Mouse (Mus musculus) liver, embryonic 15.5 days (tissue): Measurements from ENCODE around the gene Bach1. TPM values are rescaled to one million over a fixed set of nuclear protein-coding genes. Genes with fewer than 3 reads are reported as not detected.

ENCODE experiments used
- ATAC-seq: fragments of 200-750 bp; cut with Nextera tagmentation; 2 replicates; pipeline ENCODE4 v1.8.0; 2017; ENCODE audit warnings: moderate number of reproducible peaks, mild to moderate bottlenecking, moderate library complexity; ENCODE audit not compliant: insufficient read depth
- H3K27ac ChIP-seq: fragments of 300-500 bp; sonication (generic); replicated peaks from 2 replicates; pipeline ENCODE4 v1.5.1; 2015; ENCODE audit warnings: mild to moderate bottlenecking, inconsistent platforms
- H3K27me3 ChIP-seq: fragments of 300-500 bp; sonication (generic); 2 replicates; pipeline ENCODE4 v1.6.1; 2015; ENCODE audit warnings: mild to moderate bottlenecking, inconsistent platforms
- H3K36me3 ChIP-seq: fragments of 300-500 bp; sonication (generic); replicated peaks from 2 replicates; pipeline ENCODE4 v1.6.1; 2015; ENCODE audit warnings: moderate library complexity, mild to moderate bottlenecking, inconsistent platforms
- H3K4me1 ChIP-seq: fragments of 300-500 bp; sonication (generic); replicated peaks from 2 replicates; pipeline ENCODE4 v1.6.1; 2015; ENCODE audit warnings: inconsistent platforms
- H3K4me2 ChIP-seq: fragments of 300-500 bp; sonication (generic); 2 replicates; pipeline ENCODE4 v1.6.1; 2015; ENCODE audit warnings: moderate library complexity, mild to moderate bottlenecking, inconsistent platforms
- H3K4me3 ChIP-seq: fragments of 300-500 bp; sonication (generic); replicated peaks from 2 replicates; pipeline ENCODE4 v1.5.1; 2015; ENCODE audit warnings: mild to moderate bottlenecking, inconsistent platforms
- H3K9ac ChIP-seq: fragments of 300-500 bp; sonication (generic); 2 replicates; pipeline ENCODE4 v1.6.1; 2015; ENCODE audit warnings: moderate library complexity, mild to moderate bottlenecking, inconsistent platforms
- H3K9me3 ChIP-seq: fragments of 300-500 bp; sonication (generic); replicated peaks from 2 replicates; pipeline ENCODE4 v1.6.1; 2016; ENCODE audit warnings: inconsistent platforms
- WGBS: fragments of 180-500 bp; shearing (Covaris S2); methylation state at CpG from one replicate; pipeline ENCODE4 v1.1.7; 2015; ENCODE audit warnings: mixed read lengths; ENCODE audit not compliant: insufficient replicate concordance; 5-methylcytosine and 5-hydroxymethylcytosine counted together
- polyA plus RNA-seq: library from polyadenylated mRNA; unstranded; fragments of >200 nt; fragmentation: Nextera tagmentation; extraction: Ambion mirVana; gene quantifications from 2 replicates; pipeline ENCODE4 v1.2.1, GENCODE M21; 2015

Bach1 gene
- polyA plus RNA-seq = 6.5 and 6.9 TPM in 2 replicates

GRCm38 (mm10) chr16:87698692-87699305 lies at the start of gene Bach1:
Bach1 (plus strand) TSS chr16:87698945.
- Histone ChIP-seq H3K4me3 (peak within 1 kb of the TSS; percentile 94), H3K27me3 (no peaks in the 10 kb centered on the region), H3K27ac (peak within 1 kb of the TSS; percentile 98), H3K4me1 (peaks cover 56% of the 10 kb centered on the region), H3K4me2 (peak within 1 kb of the TSS; percentile 89), H3K9me3 (no peaks in the 10 kb centered on the region), H3K9ac (peak within 1 kb of the TSS; percentile 89), H3K36me3 (no peaks in the 10 kb centered on the region)
- ATAC-seq = peak; percentile 85
- under 1% methylated on average over 79 of the region's 84 CpGs for WGBS

GRCm38 (mm10) chr16:87652344-87652743 lies 46.4 kb upstream of the Bach1 start:
- 67% methylated on average over 8 of the region's 8 CpGs for WGBS
- no peak overlapping the region for H3K9ac ChIP-seq

GRCm38 (mm10) chr16:87652924-87653323 lies 45.8 kb upstream of the Bach1 start:
- no peak overlapping the region for H3K4me2 ChIP-seq
- H3K9ac ChIP-seq = no peak overlapping the region
- H3K27me3 ChIP-seq = no peaks in the 10 kb centered on the region
- no peak for ATAC-seq
- no peaks in the 10 kb centered on the region for H3K9me3 ChIP-seq
- no peaks in the 10 kb centered on the region for H3K36me3 ChIP-seq
- no peaks in the 10 kb centered on the region for H3K4me1 ChIP-seq
- no peak overlapping the region for H3K27ac ChIP-seq
- 64% methylated on average over 13 of the region's 13 CpGs for WGBS
- no peak overlapping the region for H3K4me3 ChIP-seq

More at GRCm38 (mm10) chr16:87652344-87652743, 46.4 kb upstream of the Bach1 start:
- ATAC-seq = no peak
- Histone ChIP-seq H3K27ac (no peak overlapping the region), H3K9me3 (no peaks in the 10 kb centered on the region), H3K4me2 (no peak overlapping the region), H3K4me1 (no peaks in the 10 kb centered on the region), H3K27me3 (no peaks in the 10 kb centered on the region), H3K4me3 (no peak overlapping the region), H3K36me3 (no peaks in the 10 kb centered on the region)

GRCm38 (mm10) chr16:87654016-87654575 lies 44.6 kb upstream of the Bach1 start:
- Histone ChIP-seq H3K9ac (no peak overlapping the region), H3K4me2 (no peak overlapping the region), H3K36me3 (no peaks in the 10 kb centered on the region), H3K27me3 (no peaks in the 10 kb centered on the region), H3K4me1 (no peaks in the 10 kb centered on the region), H3K27ac (no peak overlapping the region), H3K4me3 (no peak overlapping the region), H3K9me3 (no peaks in the 10 kb centered on the region)
- WGBS = 18% methylated on average over 11 of the region's 11 CpGs
- no peak for ATAC-seq

- no peak overlapping the region for H3K4me2 ChIP-seq
- no peaks in the 10 kb centered on the region for H3K36me3 ChIP-seq
- no peaks in the 10 kb centered on the region for H3K27me3 ChIP-seq
- no peak for ATAC-seq
- H3K9me3 ChIP-seq = no peaks in the 10 kb centered on the region
- H3K9ac ChIP-seq = no peak overlapping the region
- no peak overlapping the region for H3K4me3 ChIP-seq
- H3K4me1 ChIP-seq = no peaks in the 10 kb centered on the region
- WGBS = 41% methylated on average over 5 of the region's 5 CpGs
- H3K27ac ChIP-seq = no peak overlapping the region
Observed at GRCm38 (mm10) chr16:87655005-87655404, 43.7 kb upstream of the Bach1 start.

- Histone ChIP-seq H3K4me3 (no peak overlapping the region), H3K9me3 (no peaks in the 10 kb centered on the region), H3K27me3 (no peaks in the 10 kb centered on the region), H3K9ac (no peak overlapping the region), H3K27ac (no peak overlapping the region), H3K4me1 (no peaks in the 10 kb centered on the region), H3K4me2 (no peak overlapping the region), H3K36me3 (no peaks in the 10 kb centered on the region)
- WGBS = 43% methylated on average over 9 of the region's 9 CpGs
- ATAC-seq = no peak
Observed at GRCm38 (mm10) chr16:87655579-87655978, 43.2 kb upstream of the Bach1 start.

GRCm38 (mm10) chr16:87656771-87657170 lies 42.0 kb upstream of the Bach1 start:
- H3K4me3 ChIP-seq = no peak overlapping the region
- H3K4me2 ChIP-seq = no peak overlapping the region
- H3K9me3 ChIP-seq = no peaks in the 10 kb centered on the region
- WGBS = 62% methylated on average over 4 of the region's 4 CpGs
- H3K4me1 ChIP-seq = no peaks in the 10 kb centered on the region
- H3K27ac ChIP-seq = no peak overlapping the region
- H3K27me3 ChIP-seq = no peaks in the 10 kb centered on the region
- H3K9ac ChIP-seq = no peak overlapping the region
- H3K36me3 ChIP-seq = no peaks in the 10 kb centered on the region
- ATAC-seq = no peak

GRCm38 (mm10) chr16:87657291-87657690 lies 41.5 kb upstream of the Bach1 start:
- H3K9me3 ChIP-seq = no peaks in the 10 kb centered on the region
- no peak overlapping the region for H3K27ac ChIP-seq
- H3K4me2 ChIP-seq = no peak overlapping the region
- H3K36me3 ChIP-seq = no peaks in the 10 kb centered on the region
- WGBS = 82% methylated on average over 9 of the region's 9 CpGs
- no peak overlapping the region for H3K4me3 ChIP-seq
- H3K4me1 ChIP-seq = no peaks in the 10 kb centered on the region
- no peaks in the 10 kb centered on the region for H3K27me3 ChIP-seq
- ATAC-seq = no peak
- H3K9ac ChIP-seq = no peak overlapping the region

GRCm38 (mm10) chr16:87661024-87661471 lies 37.7 kb upstream of the Bach1 start:
- H3K9ac ChIP-seq = no peak overlapping the region
- peaks cover 5% of the 10 kb centered on the region; the same call in 1 of the 2 replicates for H3K4me1 ChIP-seq
- WGBS = 20% methylated on average over 12 of the region's 12 CpGs
- no peaks in the 10 kb centered on the region for H3K27me3 ChIP-seq
- H3K27ac ChIP-seq = peak overlapping the region; percentile 29; the same call in 1 of the 2 replicates
- H3K9me3 ChIP-seq = no peaks in the 10 kb centered on the region
- H3K4me2 ChIP-seq = peak overlapping the region; percentile 27; the same call in 1 of the 2 replicates
- H3K4me3 ChIP-seq = no peak overlapping the region
- H3K36me3 ChIP-seq = no peaks in the 10 kb centered on the region
- peak; percentile 66 for ATAC-seq

- Histone ChIP-seq H3K27ac (no peak overlapping the region), H3K9ac (no peak overlapping the region), H3K4me1 (peaks cover 5% of the 10 kb centered on the region; the same call in 1 of the 2 replicates), H3K4me3 (no peak overlapping the region), H3K27me3 (no peaks in the 10 kb centered on the region), H3K9me3 (no peaks in the 10 kb centered on the region), H3K4me2 (peak overlapping the region; percentile 27; the same call in 1 of the 2 replicates), H3K36me3 (no peaks in the 10 kb centered on the region)
- 19% methylated on average over 8 of the region's 8 CpGs for WGBS
- ATAC-seq = peak; percentile 18; the same call in 1 of the 2 replicates
Observed at GRCm38 (mm10) chr16:87661636-87662035, 37.1 kb upstream of the Bach1 start.

GRCm38 (mm10) chr16:87662528-87662927 lies 36.2 kb upstream of the Bach1 start:
- Histone ChIP-seq H3K27me3 (no peaks in the 10 kb centered on the region), H3K9me3 (no peaks in the 10 kb centered on the region), H3K4me2 (no peak overlapping the region), H3K4me3 (no peak overlapping the region), H3K4me1 (peaks cover 5% of the 10 kb centered on the region; the same call in 1 of the 2 replicates), H3K27ac (no peak overlapping the region), H3K9ac (no peak overlapping the region), H3K36me3 (no peaks in the 10 kb centered on the region)
- WGBS = 67% methylated on average over 2 of the region's 2 CpGs
- no peak for ATAC-seq
